Mouse (Mus musculus) ES-E14 (cell line): ENCODE measurements around the gene Ccdc38.

Experiments
- CHD2 ChIP-seq: IDR thresholded peaks from 2 replicates; pipeline ENCODE4 v1.6.1; 2014; ENCODE audit warnings: mild to moderate bottlenecking, low read depth, low read length, inconsistent platforms
- HCFC1 ChIP-seq: IDR thresholded peaks from 2 replicates; pipeline ENCODE4 v1.6.1; 2012; ENCODE audit warnings: low read length, inconsistent platforms, borderline replicate concordance; ENCODE audit not compliant: insufficient read depth
- MAFK ChIP-seq: IDR thresholded peaks from 2 replicates; pipeline ENCODE4 v1.6.1; 2014; ENCODE audit warnings: mild to moderate bottlenecking, low read depth, low read length, inconsistent platforms; ENCODE audit not compliant: insufficient read depth
- ZC3H11A ChIP-seq: IDR thresholded peaks from 2 replicates; pipeline ENCODE4 v1.6.1; 2012; ENCODE audit warnings: low read depth, mild to moderate bottlenecking, inconsistent platforms, low read length, borderline replicate concordance
- ZNF384 ChIP-seq: IDR thresholded peaks from 2 replicates; pipeline ENCODE4 v1.6.1; 2012; ENCODE audit warnings: low read depth, low read length, inconsistent platforms

DNA sequence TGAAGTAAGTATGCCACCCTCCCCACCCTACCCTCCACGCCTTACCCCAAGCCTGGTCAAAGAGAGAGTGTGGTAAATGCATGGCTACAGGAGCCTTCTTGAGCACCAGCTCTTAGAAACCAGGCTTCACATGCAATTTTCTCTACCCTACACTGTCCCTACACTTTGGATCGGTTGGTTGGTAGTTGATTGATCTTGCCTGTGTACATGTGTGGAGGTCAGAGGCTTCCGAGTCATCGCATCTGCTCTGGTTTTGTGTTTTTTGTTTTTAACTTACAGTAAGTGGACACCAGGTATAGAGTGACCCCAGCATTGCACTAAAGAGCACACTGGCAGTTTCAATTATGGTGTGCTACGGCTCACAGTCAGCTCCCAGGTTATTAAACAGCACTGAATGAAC lies 3.7 kb downstream of the Ccdc38 start:
- TF ChIP-seq ZC3H11A (no peak), MAFK (no peak), CHD2 (no peak), HCFC1 (no peak), ZNF384 (no peak)
